Mouse (Mus musculus) left cerebral cortex, adult 18-20 months (tissue): ENCODE results near the gene Gas6. TPM values are rescaled to one million over a fixed set of nuclear protein-coding genes. Genes with fewer than 3 reads are reported as not detected.

Source experiments
- total RNA-seq, 2 experiments: library from RNA; stranded (reverse); gene quantifications; 2 replicates each; pipeline ENCODE4 v1.2.3; 2021

Gene Gas6
- total RNA-seq, 2 experiments from 2014 or later, result 95.8 to 103 TPM

Other genes starting within 250 kb of the Gas6 start
- gene Adprhl1, start 240.3 kb downstream of the Gas6 start, total RNA-seq, result 1 to 10 TPM; 1.0 to 1.6 TPM
- 10 to 100 TPM; 41.3 to 43.8 TPM for gene Dcun1d2, start 206.4 kb downstream of the Gas6 start, total RNA-seq
- gene Tmco3, start 206.3 kb downstream of the Gas6 start, total RNA-seq, result 10 to 100 TPM; 45.9 to 46.8 TPM
- gene Tfdp1, start 155.7 kb downstream of the Gas6 start, total RNA-seq, result 10 to 100 TPM; 50.1 to 59.3 TPM
- gene Atp4b, start 97.7 kb downstream of the Gas6 start, total RNA-seq, result not detected
- not detected for gene Grk1, start 89.4 kb downstream of the Gas6 start, total RNA-seq
- gene Tmem255b, start 59.3 kb downstream of the Gas6 start, total RNA-seq, result 1 to 10 TPM; 4.3 to 4.7 TPM
- not detected for gene 1700029H14Rik, start 68.0 kb upstream of the Gas6 start, total RNA-seq
- 10 to 100 TPM; 65.6 to 72.9 TPM for gene Rasa3, start 183.1 kb upstream of the Gas6 start, total RNA-seq
- 1 to 10 TPM; 1.3 TPM for gene Cfap97d2, start 211.4 kb upstream of the Gas6 start, total RNA-seq